Mouse (Mus musculus) Muller cell, postnatal 12 days (primary cell): Measurements from ENCODE around the gene Cflar.
"Not testable (repeated sequence)": the region's sequence is repeated elsewhere in the genome, so short reads cannot be mapped to it uniquely, and the experiment has no call there.

Source experiments
- DNase-seq: peaks from one replicate; pipeline ENCODE4 v3.0.0-alpha.2; 2015; ENCODE audit errors: inconsistent ontology term

The Cflar gene

GRCm38 (mm10) chr1:58727747-58728589, 16.7 kb downstream of the Cflar start:
- no peak for DNase-seq

- DNase-seq, result no peak
Observed at GRCm38 (mm10) chr1:58728590-58728868, 17.2 kb downstream of the Cflar start.

GRCm38 (mm10) chr1:58733636-58734035, 22.3 kb downstream of the Cflar start:
- no peak for DNase-seq

- DNase-seq, result no peak
Observed at GRCm38 (mm10) chr1:58734043-58734920, 23.0 kb downstream of the Cflar start.

- DNase-seq, result no peak
Observed at GRCm38 (mm10) chr1:58735962-58736361, 24.7 kb downstream of the Cflar start.

GRCm38 (mm10) chr1:58736968-58737367, 25.7 kb downstream of the Cflar start:
- no peak for DNase-seq

GRCm38 (mm10) chr1:58739529-58739928, 28.2 kb downstream of the Cflar start:
- peak; percentile 29 for DNase-seq

GRCm38 (mm10) chr1:58742571-58743021, 31.3 kb downstream of the Cflar start:
- DNase-seq, result peak; percentile 67

GRCm38 (mm10) chr1:58743252-58743651, 31.9 kb downstream of the Cflar start:
- no peak for DNase-seq

GRCm38 (mm10) chr1:58744645-58745044, 33.3 kb downstream of the Cflar start:
- DNase-seq, result no peak

- no peak for DNase-seq
Observed at GRCm38 (mm10) chr1:58746880-58747279, 35.6 kb downstream of the Cflar start.

GRCm38 (mm10) chr1:58759451-58759850, 48.1 kb downstream of the Cflar start:
- DNase-seq, result no peak

GRCm38 (mm10) chr1:58760581-58760980, 49.3 kb downstream of the Cflar start:
- no peak for DNase-seq

- DNase-seq, result peak; percentile 57
Observed at GRCm38 (mm10) chr1:58761391-58762275, 50.3 kb downstream of the Cflar start.

- no peak for DNase-seq
Observed at GRCm38 (mm10) chr1:58762576-58762975, 51.3 kb downstream of the Cflar start.

- DNase-seq, result not testable (repeated sequence)
Observed at GRCm38 (mm10) chr1:58766446-58766845, 55.1 kb downstream of the Cflar start.

- DNase-seq, result no peak
Observed at GRCm38 (mm10) chr1:58769136-58769535, 57.8 kb downstream of the Cflar start.

- no peak for DNase-seq
Observed at GRCm38 (mm10) chr1:58769701-58770100, 58.4 kb downstream of the Cflar start.

GRCm38 (mm10) chr1:58770111-58770720, 58.9 kb downstream of the Cflar start:
- DNase-seq, result peak; percentile 54

- DNase-seq, result no peak
Observed at GRCm38 (mm10) chr1:58772084-58772483, 60.8 kb downstream of the Cflar start.

- DNase-seq, result no peak
Observed at GRCm38 (mm10) chr1:58773280-58773679, 62.0 kb downstream of the Cflar start.
